In genomic region chr5:35278019-35278418, GRCm38 (mm10) we compare ENCODE assay signal across 8 mouse cellular contexts. TPM values are rescaled to one million over a fixed set of nuclear protein-coding genes. Genes with fewer than 3 reads are reported as not detected.
DNase-seq lines count a peak whose midpoint lies in the region; ATAC-seq and TF ChIP-seq lines count a peak whose summit lies in the region.

Gene Adra2c, plus strand, starts transcription at chr5:35278319.

- H3K4me2 ChIP-seq in embryonic facial prominence, embryonic 15.5 days (replicated peaks), result peak within 1 kb of the TSS; percentile 97
- peak within 1 kb of the TSS; percentile 66 for H3K4me2 ChIP-seq in intestine, embryonic 14.5 days (ENCODE audit: low read length)
- H3K4me2 ChIP-seq in midbrain, embryonic 16.5 days (ENCODE audit: low read length), result peak within 1 kb of the TSS; percentile 94

- no peak within 1 kb of the TSS for H3K9ac ChIP-seq in embryonic facial prominence, embryonic 15.5 days
- no peak within 1 kb of the TSS for H3K9ac ChIP-seq in intestine, embryonic 14.5 days (ENCODE audit: low read length)
- peak within 1 kb of the TSS; percentile 69 for H3K9ac ChIP-seq in midbrain, embryonic 16.5 days (ENCODE audit: low read depth, low read length)

- 47% methylated on average over 3 of the region's 3 CpGs for WGBS in embryonic facial prominence, embryonic 15.5 days
- 40% methylated on average over 3 of the region's 3 CpGs for WGBS in intestine, embryonic 14.5 days
- WGBS in midbrain, embryonic 16.5 days, result 45% methylated on average over 3 of the region's 3 CpGs

- TF ChIP-seq CTCF in layer of hippocampus, adult 2 months (conservative IDR thresholded peaks at IDR 0.05), result no peak

- H3K27me3 ChIP-seq in embryonic facial prominence, embryonic 15.5 days, result peaks cover 79% of the 10 kb centered on the region
- peaks cover 70% of the 10 kb centered on the region for H3K27me3 ChIP-seq in intestine, embryonic 14.5 days (replicated peaks; ENCODE audit: control insufficient read depth, insufficient read depth, low read length)
- H3K27me3 ChIP-seq in midbrain, embryonic 16.5 days (ENCODE audit: control insufficient read depth, insufficient read depth, low read depth, low read length), result peaks cover 64% of the 10 kb centered on the region

- peaks cover 27% of the 10 kb centered on the region for H3K4me1 ChIP-seq in embryonic facial prominence, embryonic 15.5 days
- H3K4me1 ChIP-seq in intestine, embryonic 14.5 days (replicated peaks; ENCODE audit: control insufficient read depth, insufficient read depth, low read length), result 0 out of 2 replicates have a peak, but pooled peaks cover 5% of the 10 kb centered on the region
- H3K4me1 ChIP-seq in midbrain, embryonic 16.5 days (ENCODE audit: control insufficient read depth, insufficient read depth, low read length), result peaks cover 12% of the 10 kb centered on the region

- no peaks in the 10 kb centered on the region for H3K9me3 ChIP-seq in embryonic facial prominence, embryonic 15.5 days (replicated peaks)
- no peaks in the 10 kb centered on the region for H3K9me3 ChIP-seq in intestine, embryonic 14.5 days (ENCODE audit: control insufficient read depth, low read length)
- no peaks in the 10 kb centered on the region for H3K9me3 ChIP-seq in midbrain, embryonic 16.5 days (replicated peaks; ENCODE audit: control insufficient read depth, low read length, poor library complexity, severe bottlenecking)

- peak within 1 kb of the TSS; percentile 71 for H3K4me3 ChIP-seq in layer of hippocampus, adult 2 months
- H3K4me3 ChIP-seq in embryonic facial prominence, embryonic 15.5 days (replicated peaks), result peak within 1 kb of the TSS; percentile 50
- H3K4me3 ChIP-seq in intestine, embryonic 14.5 days (ENCODE audit: low read depth, low read length), result peak within 1 kb of the TSS; percentile 39
- peak within 1 kb of the TSS; percentile 63 for H3K4me3 ChIP-seq in midbrain, embryonic 16.5 days (ENCODE audit: low read depth, low read length)

- peak within 1 kb of the TSS; percentile 90 for H3K27ac ChIP-seq in layer of hippocampus, adult 2 months
- H3K27ac ChIP-seq in embryonic facial prominence, embryonic 15.5 days (replicated peaks), result no peak within 1 kb of the TSS
- no peak within 1 kb of the TSS for H3K27ac ChIP-seq in intestine, embryonic 14.5 days (ENCODE audit: low read depth)
- no peak within 1 kb of the TSS for H3K27ac ChIP-seq in midbrain, embryonic 16.5 days (ENCODE audit: low read length)

- no peaks in the 10 kb centered on the region for H3K36me3 ChIP-seq in embryonic facial prominence, embryonic 15.5 days
- no peaks in the 10 kb centered on the region for H3K36me3 ChIP-seq in intestine, embryonic 14.5 days (ENCODE audit: control insufficient read depth, insufficient read depth, low read length)
- H3K36me3 ChIP-seq in midbrain, embryonic 16.5 days (ENCODE audit: control insufficient read depth, insufficient read depth, low read length), result no peaks in the 10 kb centered on the region

- ATAC-seq in embryonic facial prominence, embryonic 15.5 days (ENCODE audit: insufficient number of reproducible peaks, low FRiP score, low TSS enrichment, low read depth), result no peak
- ATAC-seq in intestine, embryonic 14.5 days (replicated peaks; ENCODE audit: low FRiP score, low TSS enrichment, low read depth), result no peak
- no peak for ATAC-seq in midbrain, embryonic 16.5 days

- no peak for DNase-seq in layer of hippocampus, adult 2 months (ENCODE audit: low spot score in 2 of 2)
- no peak for DNase-seq in layer of hippocampus, adult 9-10 months (ENCODE audit: low spot score)
- no peak for DNase-seq in intestine, embryonic 14.5 days (ENCODE audit: low spot score)
- no peak for DNase-seq in lung, postnatal 14 days
- no peak for DNase-seq in T-cell, adult 2 months (ENCODE audit: low spot score)
- no peak for DNase-seq in right cerebral cortex, postnatal 10 days (ENCODE audit: low spot score in 2 of 2)

RNA-seq across cellular contexts. Expression of gene Adra2c, which starts in this region (rescaled TPM):
- 10 to 100 TPM; 23.6 to 25.6 TPM for total RNA-seq in layer of hippocampus, adult 2 months (2021)
- polyA plus RNA-seq in embryonic facial prominence, embryonic 15.5 days (2015; fragmentation: Nextera tagmentation; extraction: Ambion mirVana), result 0.28 and 0.37 TPM in 2 replicates
- polyA plus RNA-seq in intestine, embryonic 14.5 days (2014; fragmentation: Nextera tagmentation; extraction: Ambion mirVana), result 0.05 TPM in 1 of 2 replicates, not detected in the other
- 0.36 and 0.39 TPM in 2 replicates for polyA plus RNA-seq in midbrain, embryonic 16.5 days (2015; fragmentation: Nextera tagmentation; extraction: Ambion mirVana)
